Mouse (Mus musculus): ENCODE measurements around the gene E2f7.

The E2f7 gene

GRCm38 (mm10) chr10:110781772-110782171, 36.5 kb downstream of the E2f7 start:
- no peak for DNase-seq

DNA sequence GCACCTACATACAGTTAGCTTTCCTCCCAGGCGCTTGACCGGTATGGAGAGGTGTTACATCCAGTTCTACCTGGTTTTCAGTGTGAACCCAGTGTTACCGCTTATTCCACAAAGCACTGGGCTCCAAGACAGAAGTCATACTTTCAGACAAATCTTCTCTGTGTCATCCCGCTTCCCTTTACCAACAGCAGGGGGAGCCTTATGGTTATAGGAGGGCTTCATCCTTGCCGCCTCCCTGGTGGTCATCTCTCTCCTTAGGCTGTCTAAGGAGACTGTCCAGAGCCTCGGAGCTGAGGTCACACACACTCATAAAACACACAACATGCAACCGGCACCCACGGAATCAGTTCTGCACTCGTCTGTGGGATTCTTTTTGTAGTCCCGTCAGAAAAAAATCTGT, 37.4 kb downstream of the E2f7 start:
- no peak for DNase-seq

- no peak for DNase-seq
These were observed 43.0 kb downstream of the E2f7 start for GRCm38 (mm10) chr10:110788049-110788752.

- no peak for DNase-seq
These were observed 44.4 kb downstream of the E2f7 start for GRCm38 (mm10) chr10:110789683-110790082.

GRCm38 (mm10) chr10:110793150-110793787, 48.0 kb downstream of the E2f7 start:
- no peak for DNase-seq

GRCm38 (mm10) chr10:110794564-110795205, 49.4 kb downstream of the E2f7 start:
- no peak for DNase-seq

GRCm38 (mm10) chr10:110795206-110795796, 50.1 kb downstream of the E2f7 start:
- DNase-seq: no peak

DNA sequence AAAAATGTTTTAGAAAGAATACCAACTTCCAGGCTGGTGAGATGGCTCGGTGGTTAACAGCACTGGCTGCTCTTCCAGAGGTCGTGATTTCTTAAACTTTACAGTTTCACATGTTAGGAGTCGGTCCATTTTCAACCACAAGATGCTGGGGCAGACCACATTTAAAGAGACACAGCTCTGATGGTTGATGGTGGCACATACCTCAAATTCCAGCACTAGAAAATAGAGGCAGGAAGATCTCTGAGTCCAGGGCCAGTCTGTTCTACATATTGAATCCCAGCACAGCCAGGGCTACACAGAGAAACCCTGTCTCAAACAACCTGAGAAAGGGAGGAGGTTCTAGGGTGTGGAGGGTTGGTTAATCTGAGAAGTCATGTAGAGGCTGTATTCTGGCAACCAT, 56.1 kb downstream of the E2f7 start:
- DNase-seq: no peak

GRCm38 (mm10) chr10:110804279-110805024, 59.2 kb downstream of the E2f7 start:
- DNase-seq: no peak

GRCm38 (mm10) chr10:110805025-110805740, 59.9 kb downstream of the E2f7 start:
- DNase-seq: no peak

- DNase-seq: no peak
These were observed 61.2 kb downstream of the E2f7 start for GRCm38 (mm10) chr10:110806471-110806870.

- no peak for DNase-seq
These were observed 65.3 kb downstream of the E2f7 start for GRCm38 (mm10) chr10:110810528-110810927.

GRCm38 (mm10) chr10:110811209-110811861, 66.1 kb downstream of the E2f7 start:
- DNase-seq: no peak

DNA sequence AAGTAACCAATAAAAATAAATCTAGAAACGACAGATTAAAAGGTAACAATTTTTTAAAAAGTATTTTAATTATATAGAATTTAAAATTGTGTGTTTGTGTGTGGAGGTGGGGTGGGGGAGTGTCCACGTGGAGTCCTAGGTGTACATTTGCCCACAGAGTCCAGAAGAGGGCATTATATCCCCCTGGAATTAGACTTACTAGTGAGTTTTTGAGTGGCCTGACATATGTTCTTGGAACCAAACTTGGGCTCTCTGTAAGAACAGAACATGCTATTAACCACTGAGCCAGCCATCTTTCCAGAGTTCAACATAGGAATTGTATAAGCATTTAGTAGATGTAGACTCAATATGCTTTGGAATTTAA, 66.6 kb downstream of the E2f7 start:
- no peak for DNase-seq

DNA sequence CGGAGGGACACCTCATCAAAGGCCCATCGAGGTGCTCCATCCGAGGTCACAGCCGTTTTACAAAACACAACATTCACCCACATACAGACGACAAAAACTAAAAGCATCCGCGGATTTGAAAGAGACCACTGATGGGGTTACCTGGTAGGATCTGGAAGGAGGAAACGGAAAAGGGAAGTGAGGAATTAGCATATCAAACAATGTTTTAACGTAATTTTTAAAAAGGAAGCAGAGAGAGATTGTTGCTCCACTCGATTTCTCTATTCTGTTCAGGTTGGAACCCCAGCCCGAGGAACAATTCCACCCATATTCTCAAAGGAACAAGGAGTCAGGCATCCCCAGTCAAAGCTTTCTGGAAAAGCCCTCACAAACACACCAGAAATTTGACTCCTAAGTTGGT, 75.9 kb downstream of the E2f7 start:
- no peak for DNase-seq

- no peak for DNase-seq
These were observed 76.5 kb downstream of the E2f7 start for GRCm38 (mm10) chr10:110821692-110822091.

- no peak for DNase-seq
These were observed 87.1 kb downstream of the E2f7 start for GRCm38 (mm10) chr10:110832336-110832735.

DNA sequence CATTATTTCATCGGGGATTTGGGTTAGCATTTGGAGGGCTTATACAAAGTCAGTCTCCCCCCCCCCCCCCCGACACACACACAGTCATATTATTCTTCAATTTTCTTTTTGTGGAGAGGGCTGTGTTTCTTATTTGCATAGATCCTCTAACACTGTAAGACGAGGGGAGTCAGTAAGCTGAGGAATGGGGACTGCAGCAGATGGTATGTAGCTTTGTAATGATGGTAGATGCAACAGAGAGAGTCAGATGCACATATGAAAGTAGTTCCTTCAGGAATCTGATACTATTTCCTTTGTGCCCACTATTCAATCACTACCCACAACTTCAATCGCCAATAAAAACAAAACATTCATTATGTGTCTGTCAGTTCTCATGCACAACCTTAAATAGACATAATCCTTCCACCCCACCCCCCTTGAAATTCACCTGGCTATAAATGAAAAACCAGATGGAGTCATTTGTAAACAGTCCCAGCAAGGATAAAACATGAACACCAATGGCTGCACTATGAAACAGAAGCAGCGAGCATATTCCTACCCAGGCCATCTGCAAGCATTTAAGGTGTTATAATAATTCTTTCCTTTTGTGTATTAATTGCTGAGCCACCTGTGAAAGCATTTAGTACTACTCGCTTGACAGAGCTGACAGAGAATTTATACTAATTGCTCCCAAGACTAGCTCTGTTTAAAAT, 90.0 kb downstream of the E2f7 start:
- no peak for DNase-seq

Measured in right cerebral cortex, postnatal 25 days (tissue).